Mouse (Mus musculus): ENCODE measurements around the gene Tbc1d10b. TPM values are rescaled to one million over a fixed set of nuclear protein-coding genes. Genes with fewer than 3 reads are reported as not detected.

The Tbc1d10b gene
- polyA plus RNA-seq, 1 experiment: 83.3 TPM

- H3K27me3 ChIP-seq (replicated peaks): no peaks in the 10 kb centered on the region
- no peak for TF ChIP-seq FLI1 (IDR thresholded peaks at IDR 0.05; ENCODE audit: low read length)
- no peak for TF ChIP-seq GATA1 (IDR thresholded peaks at IDR 0.05; ENCODE audit: borderline replicate concordance, low read length)
- H3K9me3 ChIP-seq: no peaks in the 10 kb centered on the region
- peaks cover 85% of the 10 kb centered on the region for H3K4me1 ChIP-seq
- H3K4me3 ChIP-seq (replicated peaks): no peak overlapping the region
- H3K36me3 ChIP-seq (replicated peaks; ENCODE audit: low read length): peaks cover 21% of the 10 kb centered on the region
Observed at GRCm38 (mm10) chr7:127228615-127229303, 20.5 kb upstream of the Tbc1d10b start.

- Histone ChIP-seq H3K27me3 (replicated peaks) (no peaks in the 10 kb centered on the region), H3K4me1 (peaks cover 92% of the 10 kb centered on the region), H3K4me3 (replicated peaks) (peak overlapping the region; percentile 48), H3K36me3 (replicated peaks; ENCODE audit: low read length) (peaks cover 18% of the 10 kb centered on the region), H3K9me3 (peaks cover 5% of the 10 kb centered on the region; the same call in 1 of the 2 replicates)
- no peak; the same call in 2 of the 3 replicates for TF ChIP-seq GATA1 (IDR thresholded peaks at IDR 0.05; ENCODE audit: borderline replicate concordance, low read length)
- no peak for TF ChIP-seq FLI1 (IDR thresholded peaks at IDR 0.05; ENCODE audit: low read length)
Observed at GRCm38 (mm10) chr7:127225147-127225995, 17.1 kb upstream of the Tbc1d10b start.

- Histone ChIP-seq H3K4me1 (peaks cover 91% of the 10 kb centered on the region), H3K4me3 (replicated peaks) (no peak overlapping the region), H3K9me3 (peaks cover 5% of the 10 kb centered on the region; the same call in 1 of the 2 replicates), H3K36me3 (replicated peaks; ENCODE audit: low read length) (peaks cover 10% of the 10 kb centered on the region), H3K27me3 (replicated peaks) (no peaks in the 10 kb centered on the region)
- TF ChIP-seq FLI1 (IDR thresholded peaks at IDR 0.05; ENCODE audit: low read length) (no peak), GATA1 (IDR thresholded peaks at IDR 0.05; ENCODE audit: borderline replicate concordance, low read length) (no peak)
Observed at GRCm38 (mm10) chr7:127224616-127225015, 16.3 kb upstream of the Tbc1d10b start.

- no peak for TF ChIP-seq GATA1 (IDR thresholded peaks at IDR 0.05; ENCODE audit: borderline replicate concordance, low read length)
- no peak for TF ChIP-seq FLI1 (IDR thresholded peaks at IDR 0.05; ENCODE audit: low read length)
- peaks cover 5% of the 10 kb centered on the region for H3K36me3 ChIP-seq (replicated peaks; ENCODE audit: low read length)
- H3K4me3 ChIP-seq (replicated peaks): no peak overlapping the region
- H3K4me1 ChIP-seq: peaks cover 90% of the 10 kb centered on the region
- peaks cover 5% of the 10 kb centered on the region; the same call in 1 of the 2 replicates for H3K9me3 ChIP-seq
- H3K27me3 ChIP-seq (replicated peaks): no peaks in the 10 kb centered on the region
Observed at GRCm38 (mm10) chr7:127223515-127224478, 15.5 kb upstream of the Tbc1d10b start.

- H3K27me3 ChIP-seq (replicated peaks): no peaks in the 10 kb centered on the region
- H3K4me1 ChIP-seq: peaks cover 93% of the 10 kb centered on the region
- TF ChIP-seq FLI1 (IDR thresholded peaks at IDR 0.05; ENCODE audit: low read length) (no peak), GATA1 (IDR thresholded peaks at IDR 0.05; ENCODE audit: borderline replicate concordance, low read length) (no peak)
Observed at GRCm38 (mm10) chr7:127223106-127223505, 14.8 kb upstream of the Tbc1d10b start.

GRCm38 (mm10) chr7:127220440-127220839, 12.2 kb upstream of the Tbc1d10b start:
- H3K4me1 ChIP-seq: peaks cover 93% of the 10 kb centered on the region
- H3K27me3 ChIP-seq (replicated peaks): no peaks in the 10 kb centered on the region
- no peak overlapping the region for H3K4me3 ChIP-seq (replicated peaks)
- TF ChIP-seq FLI1 (IDR thresholded peaks at IDR 0.05; ENCODE audit: low read length): no peak
- no peak for TF ChIP-seq GATA1 (IDR thresholded peaks at IDR 0.05; ENCODE audit: borderline replicate concordance, low read length)
- H3K9me3 ChIP-seq: peaks cover 5% of the 10 kb centered on the region; the same call in 1 of the 2 replicates
- H3K36me3 ChIP-seq (replicated peaks; ENCODE audit: low read length): peaks cover 16% of the 10 kb centered on the region

More at GRCm38 (mm10) chr7:127223106-127223505, 14.8 kb upstream of the Tbc1d10b start:
- peaks cover 5% of the 10 kb centered on the region for H3K36me3 ChIP-seq (replicated peaks; ENCODE audit: low read length)
- H3K9me3 ChIP-seq: peaks cover 5% of the 10 kb centered on the region; the same call in 1 of the 2 replicates
- no peak overlapping the region for H3K4me3 ChIP-seq (replicated peaks)

GRCm38 (mm10) chr7:127218670-127219069, 10.4 kb upstream of the Tbc1d10b start:
- TF ChIP-seq FLI1 (IDR thresholded peaks at IDR 0.05; ENCODE audit: low read length): no peak
- TF ChIP-seq GATA1 (IDR thresholded peaks at IDR 0.05; ENCODE audit: borderline replicate concordance, low read length): no peak; the same call in 2 of the 3 replicates

GRCm38 (mm10) chr7:127217901-127218642, 9.8 kb upstream of the Tbc1d10b start:
- no peaks in the 10 kb centered on the region for H3K27me3 ChIP-seq (replicated peaks)
- H3K36me3 ChIP-seq (replicated peaks; ENCODE audit: low read length): peaks cover 38% of the 10 kb centered on the region
- peaks cover 5% of the 10 kb centered on the region; the same call in 1 of the 2 replicates for H3K9me3 ChIP-seq
- H3K4me3 ChIP-seq (replicated peaks): peak overlapping the region; percentile 86
- no peak for TF ChIP-seq GATA1 (IDR thresholded peaks at IDR 0.05; ENCODE audit: borderline replicate concordance, low read length)
- TF ChIP-seq FLI1 (IDR thresholded peaks at IDR 0.05; ENCODE audit: low read length): no peak
- peaks cover 94% of the 10 kb centered on the region for H3K4me1 ChIP-seq

More at GRCm38 (mm10) chr7:127218670-127219069, 10.4 kb upstream of the Tbc1d10b start:
- Histone ChIP-seq H3K27me3 (replicated peaks) (no peaks in the 10 kb centered on the region), H3K36me3 (replicated peaks; ENCODE audit: low read length) (peaks cover 33% of the 10 kb centered on the region), H3K4me3 (replicated peaks) (peak overlapping the region; percentile 86), H3K4me1 (peaks cover 94% of the 10 kb centered on the region), H3K9me3 (peaks cover 5% of the 10 kb centered on the region; the same call in 1 of the 2 replicates)

All from megakaryocyte, embryonic 14.5 days (primary cell).